Mouse (Mus musculus) heart, embryonic 15.5 days (tissue): ENCODE measurements around the gene Srgap2. TPM values are rescaled to one million over a fixed set of nuclear protein-coding genes. Genes with fewer than 3 reads are reported as not detected.

Source experiments
- ATAC-seq: fragments of 200-750 bp; cut with Nextera tagmentation; replicated peaks from 2 replicates; pipeline ENCODE4 v1.8.0; 2017; ENCODE audit warnings: low read depth, moderate TSS enrichment; ENCODE audit not compliant: insufficient number of reproducible peaks, insufficient read depth, low FRiP score
- H3K27ac ChIP-seq: fragments of 300-500 bp; sonication (generic); 2 replicates; pipeline ENCODE4 v1.5.1; 2015; ENCODE audit warnings: mild to moderate bottlenecking, inconsistent platforms
- H3K27me3 ChIP-seq: fragments of 300-500 bp; sonication (generic); 2 replicates; pipeline ENCODE4 v1.6.1; 2015; ENCODE audit warnings: inconsistent platforms
- H3K36me3 ChIP-seq: fragments of 300-500 bp; sonication (generic); 2 replicates; pipeline ENCODE4 v1.6.1; 2015; ENCODE audit warnings: mild to moderate bottlenecking, inconsistent platforms
- H3K4me1 ChIP-seq: fragments of 300-500 bp; sonication (generic); replicated peaks from 2 replicates; pipeline ENCODE4 v1.6.1; 2015; ENCODE audit warnings: inconsistent platforms
- H3K4me2 ChIP-seq: fragments of 300-500 bp; sonication (generic); 2 replicates; pipeline ENCODE4 v1.6.1; 2015; ENCODE audit warnings: inconsistent platforms, mild to moderate bottlenecking, moderate library complexity
- H3K4me3 ChIP-seq: fragments of 300-500 bp; sonication (generic); 2 replicates; pipeline ENCODE4 v1.5.1; 2015; ENCODE audit warnings: mild to moderate bottlenecking, inconsistent platforms
- H3K9ac ChIP-seq: fragments of 300-500 bp; sonication (generic); 2 replicates; pipeline ENCODE4 v1.6.1; 2015; ENCODE audit warnings: mild to moderate bottlenecking, inconsistent platforms
- H3K9me3 ChIP-seq: fragments of 300-500 bp; sonication (generic); replicated peaks from 2 replicates; pipeline ENCODE4 v1.6.1; 2016; ENCODE audit warnings: inconsistent platforms
- WGBS: fragments of 180-500 bp; shearing (Covaris S2); methylation state at CpG from one replicate; pipeline ENCODE4 v1.1.7; 2015; ENCODE audit warnings: mixed read lengths; 5-methylcytosine and 5-hydroxymethylcytosine counted together
- polyA plus RNA-seq: library from polyadenylated mRNA; unstranded; fragments of >200 nt; fragmentation: Nextera tagmentation; extraction: Ambion mirVana; gene quantifications from 2 replicates; pipeline ENCODE4 v1.2.1, GENCODE M21; 2015

Gene Srgap2
- polyA plus RNA-seq, 1 experiment from 2014 or later: 10.0 TPM

DNA sequence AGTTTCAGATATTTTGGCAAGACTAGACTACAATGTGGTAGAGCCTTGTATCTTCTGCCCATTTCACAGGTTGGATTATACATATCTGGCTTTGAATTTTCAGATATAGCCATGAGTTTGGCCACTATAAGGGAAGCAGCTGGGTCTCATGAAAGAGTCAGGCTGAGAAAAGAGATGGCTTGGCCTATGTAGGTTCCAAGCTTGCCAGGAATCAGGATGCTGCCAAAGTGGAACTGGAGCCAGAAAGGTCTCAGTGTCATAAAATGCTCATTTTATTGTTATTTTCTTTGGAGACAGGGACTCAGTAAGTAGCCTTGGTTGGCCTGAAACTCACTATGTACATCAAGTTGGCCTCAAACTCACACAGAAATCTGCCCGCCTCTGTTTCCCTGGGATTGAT lies 200.0 kb downstream of the Srgap2 start:
- no peak overlapping the region for H3K4me2 ChIP-seq
- WGBS: 85% methylated on average over 1 of the region's 1 CpGs
- H3K4me1 ChIP-seq: no peaks in the 10 kb centered on the region
- peaks cover 37% of the 10 kb centered on the region for H3K36me3 ChIP-seq
- H3K27me3 ChIP-seq: no peaks in the 10 kb centered on the region
- H3K4me3 ChIP-seq: no peak overlapping the region
- H3K27ac ChIP-seq: no peak overlapping the region
- no peak overlapping the region for H3K9ac ChIP-seq
- no peak for ATAC-seq
- H3K9me3 ChIP-seq: no peaks in the 10 kb centered on the region

- peaks cover 34% of the 10 kb centered on the region for H3K36me3 ChIP-seq
- no peaks in the 10 kb centered on the region for H3K4me1 ChIP-seq
- no peak overlapping the region for H3K27ac ChIP-seq
- H3K4me3 ChIP-seq: no peak overlapping the region
- H3K9ac ChIP-seq: no peak overlapping the region
- WGBS: 89% methylated on average over 3 of the region's 3 CpGs
- no peak for ATAC-seq
- no peak overlapping the region for H3K4me2 ChIP-seq
- H3K27me3 ChIP-seq: no peaks in the 10 kb centered on the region
- no peaks in the 10 kb centered on the region for H3K9me3 ChIP-seq
Observed at GRCm38 (mm10) chr1:131324816-131325463, 202.2 kb downstream of the Srgap2 start.

DNA sequence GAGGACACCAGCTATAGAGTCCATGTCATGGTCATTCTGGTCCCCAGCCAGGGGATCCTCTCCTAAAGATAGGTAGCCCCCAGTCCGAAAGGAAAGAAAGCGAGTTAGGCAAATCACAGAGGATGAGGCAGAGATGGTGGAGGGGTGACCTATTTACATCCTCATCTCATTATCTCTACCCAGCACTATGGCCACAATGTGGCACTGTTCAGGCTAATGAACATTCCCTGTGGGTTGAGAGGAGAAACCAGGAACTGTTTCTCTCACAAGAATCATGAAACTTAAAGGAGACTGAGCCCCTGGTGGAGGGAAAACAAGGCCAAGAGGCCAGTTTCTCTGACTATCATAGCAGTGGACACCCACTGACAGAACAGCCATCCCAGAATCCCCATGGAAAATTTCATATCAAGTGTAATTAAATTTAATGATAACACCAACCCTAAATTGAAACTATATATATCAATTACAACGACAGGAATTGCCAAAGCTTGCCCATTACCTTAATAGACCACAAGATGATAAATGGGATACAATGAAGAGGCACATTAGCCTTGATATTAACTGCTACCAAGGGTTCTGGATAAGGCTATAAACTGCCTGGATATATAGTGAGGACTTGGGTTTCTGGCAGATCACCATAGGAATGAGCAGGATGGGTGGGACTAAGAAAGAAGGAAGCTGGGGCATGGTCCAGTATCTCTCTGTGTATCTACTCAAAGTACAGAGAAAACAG lies 207.4 kb downstream of the Srgap2 start:
- WGBS: 88% methylated on average over 3 of the region's 3 CpGs
- no peak for ATAC-seq
- no peak overlapping the region for H3K27ac ChIP-seq
- no peak overlapping the region for H3K9ac ChIP-seq
- H3K9me3 ChIP-seq: no peaks in the 10 kb centered on the region
- no peak overlapping the region for H3K4me3 ChIP-seq
- no peaks in the 10 kb centered on the region for H3K27me3 ChIP-seq
- H3K4me2 ChIP-seq: no peak overlapping the region
- no peaks in the 10 kb centered on the region for H3K4me1 ChIP-seq
- peaks cover 43% of the 10 kb centered on the region for H3K36me3 ChIP-seq

- H3K9me3 ChIP-seq: no peaks in the 10 kb centered on the region
- WGBS: 73% methylated on average over 2 of the region's 2 CpGs
- no peak for ATAC-seq
- H3K4me3 ChIP-seq: no peak overlapping the region
- H3K9ac ChIP-seq: no peak overlapping the region
- no peak overlapping the region for H3K27ac ChIP-seq
- H3K4me1 ChIP-seq: no peaks in the 10 kb centered on the region
- H3K36me3 ChIP-seq: peaks cover 38% of the 10 kb centered on the region
- no peak overlapping the region for H3K4me2 ChIP-seq
- H3K27me3 ChIP-seq: no peaks in the 10 kb centered on the region
Observed at GRCm38 (mm10) chr1:131318397-131318796, 208.8 kb downstream of the Srgap2 start.

- H3K27me3 ChIP-seq: no peaks in the 10 kb centered on the region
- ATAC-seq: no peak
- peaks cover 44% of the 10 kb centered on the region for H3K36me3 ChIP-seq
- H3K4me2 ChIP-seq: no peak overlapping the region
- WGBS: 51% methylated on average over 5 of the region's 5 CpGs
- H3K9ac ChIP-seq: no peak overlapping the region
- H3K9me3 ChIP-seq: no peaks in the 10 kb centered on the region
- H3K4me3 ChIP-seq: no peak overlapping the region
- H3K27ac ChIP-seq: no peak overlapping the region
- no peaks in the 10 kb centered on the region for H3K4me1 ChIP-seq
Observed at GRCm38 (mm10) chr1:131317625-131318024, 209.5 kb downstream of the Srgap2 start.

DNA sequence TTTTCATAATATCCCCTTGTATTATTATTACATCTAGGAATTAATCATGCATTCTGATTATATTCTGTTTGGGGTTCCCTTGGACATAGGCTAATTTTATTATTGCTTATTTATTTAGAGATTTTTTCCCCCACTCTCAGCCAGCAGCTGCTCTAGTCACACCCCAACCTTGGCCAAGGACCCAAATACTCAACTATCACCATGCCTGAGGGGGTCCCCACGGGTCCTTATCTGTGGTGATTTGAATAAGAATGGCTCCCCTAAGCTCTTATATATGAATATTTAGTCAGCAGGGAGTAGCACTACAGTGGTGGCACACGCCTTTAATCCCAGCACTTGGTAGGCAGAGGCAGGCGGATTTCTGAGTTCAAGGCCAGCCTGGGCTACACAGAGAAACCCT lies 215.9 kb downstream of the Srgap2 start:
- Histone ChIP-seq H3K4me2 (no peak overlapping the region), H3K4me1 (no peaks in the 10 kb centered on the region), H3K9ac (no peak overlapping the region), H3K9me3 (no peaks in the 10 kb centered on the region), H3K27me3 (no peaks in the 10 kb centered on the region), H3K27ac (no peak overlapping the region), H3K36me3 (peaks cover 47% of the 10 kb centered on the region), H3K4me3 (no peak overlapping the region)
- ATAC-seq: no peak
- 86% methylated on average over 3 of the region's 3 CpGs for WGBS

DNA sequence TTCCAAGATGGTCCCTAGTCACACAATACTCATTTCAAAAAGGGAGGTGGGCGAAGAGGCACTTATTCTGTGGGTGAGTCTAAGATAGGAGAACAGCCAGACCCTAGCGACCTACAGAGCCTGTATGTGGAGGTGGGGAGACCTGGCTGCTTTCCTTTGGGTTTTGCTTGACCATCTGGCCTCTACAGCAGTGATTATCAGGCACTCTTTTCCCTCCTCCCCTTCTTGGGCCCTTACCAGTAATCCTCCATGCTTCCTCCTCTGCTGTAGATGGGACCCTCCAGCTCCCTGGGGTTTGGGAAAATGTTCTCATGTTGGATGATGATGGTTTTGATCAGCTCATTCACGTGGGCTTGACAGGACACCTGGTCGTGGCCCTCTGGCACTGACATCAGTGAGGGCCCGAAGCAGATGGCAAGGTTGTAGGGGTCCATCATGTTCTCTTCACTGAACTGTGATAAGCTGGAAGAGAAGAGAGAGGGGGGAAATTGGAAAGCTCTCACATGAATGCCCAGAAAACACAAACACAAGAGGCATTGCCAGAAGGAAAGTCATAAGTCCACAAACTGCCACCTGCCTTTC lies 216.8 kb downstream of the Srgap2 start:
- Histone ChIP-seq H3K4me2 (no peak overlapping the region), H3K9me3 (no peaks in the 10 kb centered on the region), H3K4me3 (no peak overlapping the region), H3K36me3 (peaks cover 40% of the 10 kb centered on the region), H3K27me3 (no peaks in the 10 kb centered on the region), H3K4me1 (no peaks in the 10 kb centered on the region), H3K27ac (no peak overlapping the region), H3K9ac (no peak overlapping the region)
- no peak for ATAC-seq
- 84% methylated on average over 5 of the region's 5 CpGs for WGBS

- H3K27me3 ChIP-seq: no peaks in the 10 kb centered on the region
- H3K9me3 ChIP-seq: no peaks in the 10 kb centered on the region
- WGBS: 92% methylated on average over 2 of the region's 2 CpGs
- no peak for ATAC-seq
- H3K4me1 ChIP-seq: peaks cover 11% of the 10 kb centered on the region
- H3K4me3 ChIP-seq: no peak overlapping the region
- H3K4me2 ChIP-seq: no peak overlapping the region
- no peak overlapping the region for H3K9ac ChIP-seq
- peaks cover 23% of the 10 kb centered on the region for H3K36me3 ChIP-seq
- H3K27ac ChIP-seq: no peak overlapping the region
Observed at GRCm38 (mm10) chr1:131300750-131301149, 226.4 kb downstream of the Srgap2 start.

GRCm38 (mm10) chr1:131299788-131300187 lies 227.4 kb downstream of the Srgap2 start:
- Histone ChIP-seq H3K4me2 (no peak overlapping the region), H3K36me3 (peaks cover 23% of the 10 kb centered on the region), H3K27ac (no peak overlapping the region), H3K4me1 (peaks cover 19% of the 10 kb centered on the region), H3K4me3 (no peak overlapping the region), H3K9me3 (no peaks in the 10 kb centered on the region), H3K9ac (no peak overlapping the region), H3K27me3 (no peaks in the 10 kb centered on the region)
- 77% methylated on average over 6 of the region's 6 CpGs for WGBS
- no peak for ATAC-seq

DNA sequence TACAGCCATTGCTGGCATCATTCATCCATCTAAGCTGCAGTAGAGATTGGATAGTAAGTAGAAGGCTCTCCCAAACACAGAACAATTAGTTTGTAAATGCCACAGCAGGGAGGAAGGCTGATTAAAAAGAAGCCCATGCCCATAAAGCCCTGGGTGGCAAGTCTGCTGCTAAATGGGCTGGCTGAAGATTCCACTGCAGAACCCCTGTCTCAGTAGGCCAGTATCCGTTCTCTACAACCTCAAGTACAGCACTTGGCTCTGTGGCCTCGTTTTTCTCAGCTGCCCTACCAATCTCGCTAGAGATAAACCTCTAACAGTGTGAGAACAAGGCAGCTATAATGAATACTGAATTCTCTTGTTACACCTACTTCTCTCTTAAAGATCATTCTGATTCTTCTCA lies 227.9 kb downstream of the Srgap2 start:
- Histone ChIP-seq H3K9me3 (no peaks in the 10 kb centered on the region), H3K36me3 (peaks cover 23% of the 10 kb centered on the region), H3K4me2 (no peak overlapping the region), H3K9ac (no peak overlapping the region), H3K27ac (no peak overlapping the region), H3K27me3 (no peaks in the 10 kb centered on the region), H3K4me3 (no peak overlapping the region), H3K4me1 (peaks cover 19% of the 10 kb centered on the region)
- WGBS: 51% methylated on average over 3 of the region's 3 CpGs
- ATAC-seq: no peak

DNA sequence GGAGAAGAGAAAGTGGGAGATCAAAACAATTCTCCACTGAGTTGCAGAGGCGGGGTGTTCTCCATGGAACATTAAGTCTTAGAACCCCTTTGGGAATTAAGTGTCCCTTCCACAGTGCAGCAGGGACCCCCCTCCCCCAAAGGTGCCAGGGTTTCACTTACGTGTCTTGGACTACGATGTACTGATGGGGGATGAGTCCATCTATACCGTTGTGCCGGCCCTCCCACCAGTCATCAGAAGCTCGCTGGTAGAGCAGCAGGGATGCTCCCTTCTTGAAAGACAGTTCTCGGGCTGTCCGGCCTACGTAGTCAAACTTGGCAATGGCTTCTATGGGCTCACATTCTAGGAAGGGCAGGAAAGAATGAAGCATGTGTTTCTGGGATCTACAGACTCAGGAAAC lies 229.0 kb downstream of the Srgap2 start:
- Histone ChIP-seq H3K4me2 (no peak overlapping the region), H3K9me3 (no peaks in the 10 kb centered on the region), H3K4me3 (no peak overlapping the region), H3K4me1 (peaks cover 19% of the 10 kb centered on the region), H3K27ac (no peak overlapping the region), H3K27me3 (no peaks in the 10 kb centered on the region), H3K9ac (no peak overlapping the region), H3K36me3 (peaks cover 23% of the 10 kb centered on the region)
- 93% methylated on average over 9 of the region's 9 CpGs for WGBS
- no peak for ATAC-seq

- Histone ChIP-seq H3K4me2 (no peak overlapping the region), H3K9me3 (no peaks in the 10 kb centered on the region), H3K36me3 (peaks cover 32% of the 10 kb centered on the region), H3K9ac (no peak overlapping the region), H3K4me3 (no peak overlapping the region), H3K4me1 (peaks cover 19% of the 10 kb centered on the region), H3K27me3 (no peaks in the 10 kb centered on the region), H3K27ac (no peak overlapping the region)
- ATAC-seq: no peak
- 68% methylated on average over 7 of the region's 7 CpGs for WGBS
Observed at GRCm38 (mm10) chr1:131296726-131297125, 230.4 kb downstream of the Srgap2 start.
